Mouse (Mus musculus): ENCODE measurements around the gene Sult6b2.

The Sult6b2 gene

DNA sequence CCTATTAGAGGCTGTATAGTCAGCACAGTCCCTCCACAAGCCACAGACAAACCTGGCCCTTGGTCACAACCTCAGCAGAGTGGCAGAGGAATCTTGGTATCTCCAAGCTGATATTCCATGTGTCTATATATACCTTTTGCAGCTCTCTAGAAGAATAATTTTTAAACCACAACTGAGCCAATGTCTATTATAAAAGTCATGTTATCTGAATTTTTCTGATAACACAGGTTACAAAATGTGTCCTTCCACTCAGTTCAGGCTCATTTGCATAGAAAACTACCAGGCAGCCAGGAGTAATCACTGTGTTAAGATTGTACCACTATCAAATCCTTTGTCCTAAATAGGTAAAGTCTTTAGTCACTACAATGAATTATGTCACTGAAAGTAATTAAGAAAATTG, at the start of gene Sult6b2:
Gene Sult6b2 (minus strand): TSS at position 101 of the 400 bp plus-strand sequence.
- DNase-seq (ENCODE audit: low spot score in 2 of 2) = no peak

DNA sequence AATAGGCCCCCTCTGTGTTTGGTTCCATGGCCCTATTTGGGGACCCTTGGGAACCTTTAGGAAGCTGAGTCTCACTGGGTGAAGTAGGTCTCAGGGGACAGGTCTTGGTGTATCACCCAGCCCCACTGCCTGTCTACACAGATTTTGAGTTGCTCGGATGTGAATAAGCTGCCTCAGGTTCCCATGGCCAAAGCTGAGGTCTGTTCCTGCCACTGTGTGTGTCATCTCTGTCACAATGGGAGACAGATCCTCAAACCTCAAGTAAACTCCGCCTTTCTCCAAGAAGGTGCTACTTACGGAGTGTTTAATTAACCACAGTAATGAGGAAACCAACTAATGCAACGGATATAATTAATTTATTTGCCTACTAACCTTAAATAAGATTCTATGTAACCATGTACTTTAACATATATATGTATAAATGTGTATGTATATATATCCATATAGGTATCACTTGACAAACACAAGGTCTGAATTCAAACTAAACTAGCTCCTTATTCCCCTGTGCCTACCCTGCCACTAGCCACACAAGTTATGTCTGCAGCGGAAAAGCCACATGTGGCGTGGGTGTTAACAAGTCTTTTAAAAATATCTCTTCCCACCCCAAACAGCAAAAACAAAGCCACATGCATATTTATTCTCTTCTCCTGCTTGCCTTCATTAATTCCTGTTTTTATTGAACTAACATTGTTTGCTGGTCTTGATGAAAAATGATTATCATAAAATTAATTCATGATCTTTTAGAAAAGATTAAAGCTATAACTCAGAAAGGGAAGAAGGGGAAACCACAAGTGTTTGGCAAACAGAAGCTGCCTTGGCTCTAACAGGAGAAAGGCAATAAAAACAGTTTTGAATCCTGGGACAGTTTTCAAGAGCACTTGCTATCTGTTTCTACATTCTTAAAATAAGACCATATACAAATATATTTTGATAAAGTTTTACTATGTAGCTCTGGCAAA, 48.4 kb upstream of the Sult6b2 start:
- peak in 1 of 2 experiments; percentile 40 for DNase-seq (ENCODE audit: low spot score in 2 of 2)

DNA sequence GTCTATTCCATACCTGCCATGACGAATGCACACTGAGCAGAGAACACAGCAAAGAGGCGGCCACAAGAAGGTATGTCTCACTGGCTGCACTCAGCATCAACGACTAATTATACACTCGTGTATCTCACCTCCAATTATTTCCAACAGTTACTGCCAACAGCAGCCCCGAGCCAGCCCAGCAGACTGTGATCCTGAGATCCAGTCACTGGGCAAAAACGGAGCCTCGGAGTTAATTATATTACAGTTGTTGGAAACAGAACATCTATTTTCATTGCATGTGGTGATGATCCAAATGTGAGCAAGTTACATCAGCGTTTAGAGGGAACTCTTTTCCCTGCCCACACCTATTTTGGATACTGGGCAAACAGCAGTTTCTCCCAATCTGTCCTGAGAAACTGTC, 46.1 kb upstream of the Sult6b2 start:
- DNase-seq (ENCODE audit: low spot score in 2 of 2) = peak in 1 of 2 experiments; percentile 43

DNA sequence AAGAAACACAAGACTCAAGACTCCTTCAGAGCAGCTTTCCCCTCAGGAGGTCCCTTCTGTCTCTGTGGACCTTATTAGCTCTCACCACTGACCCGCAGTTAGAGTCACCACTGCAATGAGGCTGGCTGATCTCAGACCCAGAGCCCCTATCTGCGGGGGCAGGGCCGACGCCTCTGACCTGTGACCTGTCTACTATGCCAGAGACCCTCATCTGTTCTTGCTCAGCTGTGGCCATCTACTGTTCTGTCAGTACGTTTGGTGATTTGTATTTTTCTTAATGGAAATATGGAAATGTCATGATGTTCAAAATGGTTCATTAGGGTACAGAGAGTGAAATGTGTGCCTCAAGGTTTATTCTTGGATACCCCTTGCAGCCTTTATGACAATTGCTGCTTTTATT, 45.0 kb upstream of the Sult6b2 start:
- peak in 1 of 2 experiments; percentile 49 for DNase-seq (ENCODE audit: low spot score in 2 of 2)

DNA sequence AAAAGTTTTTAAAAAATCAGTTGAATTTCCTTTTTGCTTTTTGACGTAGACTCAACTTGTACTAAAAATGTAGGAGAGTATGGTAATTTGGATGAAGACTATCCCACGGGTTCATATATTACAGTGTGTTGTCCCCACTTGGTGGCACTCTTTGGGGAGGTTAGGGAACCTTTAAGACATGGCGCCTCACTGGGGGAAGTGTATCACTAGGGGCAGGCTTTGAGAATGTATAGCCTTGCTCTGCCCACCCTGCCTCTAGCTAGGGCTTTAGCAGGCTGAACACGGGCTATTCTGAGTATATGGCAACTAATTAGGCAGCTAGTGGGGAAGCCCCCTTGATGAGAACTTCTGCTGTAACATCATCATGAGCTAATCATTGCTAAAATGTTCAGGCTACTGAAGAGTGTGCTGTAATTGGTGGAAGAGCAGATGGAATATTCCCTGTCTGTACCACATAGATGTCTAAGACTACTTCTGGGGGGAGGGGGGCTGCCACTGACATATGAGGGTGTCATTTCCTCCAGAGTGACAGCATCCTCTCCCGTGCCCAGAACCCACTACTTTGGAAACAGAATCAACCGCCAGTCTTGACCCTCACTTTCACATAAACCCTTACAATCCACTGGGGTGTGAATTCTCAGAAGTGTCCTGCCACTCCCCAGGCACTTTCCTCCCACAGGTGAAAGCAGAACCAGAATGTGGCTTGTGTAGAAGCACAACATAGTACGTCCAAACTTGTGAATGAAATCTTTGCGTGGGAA, 43.8 kb upstream of the Sult6b2 start:
- peak in 1 of 2 experiments; percentile 53 for DNase-seq (ENCODE audit: low spot score in 2 of 2)

DNA sequence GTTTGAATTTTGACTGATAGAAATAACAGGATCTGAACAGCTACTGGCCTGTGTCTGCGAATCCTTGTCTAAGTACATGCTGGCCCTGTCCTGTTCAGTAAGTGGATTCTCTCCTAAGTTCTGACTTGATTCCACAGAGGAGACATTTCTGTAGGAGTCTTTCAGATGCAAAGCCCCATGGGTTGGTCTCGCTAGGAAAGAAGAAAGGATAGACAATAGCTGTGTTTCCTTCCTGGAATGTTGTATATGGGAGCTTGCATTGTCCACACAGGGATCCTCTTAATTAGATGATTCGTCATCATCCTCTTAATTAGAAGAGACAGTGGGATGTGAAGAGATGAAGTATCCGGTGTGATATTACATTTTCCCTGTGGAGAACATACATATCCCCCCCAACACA, 42.6 kb upstream of the Sult6b2 start:
- peak in 1 of 2 experiments; percentile 11 for DNase-seq (ENCODE audit: low spot score in 2 of 2)

DNA sequence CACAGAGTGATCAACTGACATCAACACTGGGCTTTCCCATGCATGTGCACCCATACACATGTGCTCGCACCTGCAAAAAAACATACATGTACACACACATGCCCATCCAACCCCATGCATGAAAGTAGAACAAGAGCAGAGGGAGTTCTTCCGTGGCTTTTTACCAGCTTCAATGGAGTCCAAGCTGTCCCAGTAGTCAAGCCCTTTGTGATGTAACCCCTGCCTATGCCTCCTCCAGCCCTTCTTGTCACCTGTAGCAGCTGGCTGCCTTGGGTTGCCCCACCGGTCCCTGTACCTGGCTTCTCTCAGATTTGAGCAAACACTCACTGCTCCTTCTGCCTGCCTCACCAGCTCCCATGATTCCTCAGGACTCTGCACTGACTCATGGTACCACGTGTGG, 40.8 kb upstream of the Sult6b2 start:
- DNase-seq (ENCODE audit: low spot score in 2 of 2) = peak in 1 of 2 experiments; percentile 48

DNA sequence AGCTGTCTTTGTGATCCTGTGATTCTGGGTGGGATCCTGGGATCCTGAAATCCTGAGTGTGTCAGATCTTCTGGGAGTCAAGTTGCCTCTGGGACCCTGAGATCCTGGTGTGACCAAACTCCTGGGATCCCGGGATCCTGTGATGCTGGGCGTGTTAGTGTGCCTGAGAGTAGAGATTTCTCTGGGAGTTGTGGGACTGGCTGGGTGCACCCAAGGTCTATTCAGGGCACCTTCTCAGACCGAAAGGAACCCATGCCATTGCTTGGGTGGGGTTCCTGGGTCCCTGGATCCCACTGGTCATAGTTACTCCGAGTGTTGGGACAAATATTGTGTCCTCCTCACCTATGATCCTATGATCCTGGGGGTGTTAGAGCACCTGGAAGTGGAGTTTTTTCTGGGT, 39.8 kb upstream of the Sult6b2 start:
- peak in 1 of 2 experiments; percentile 53 for DNase-seq (ENCODE audit: low spot score in 2 of 2)

DNA sequence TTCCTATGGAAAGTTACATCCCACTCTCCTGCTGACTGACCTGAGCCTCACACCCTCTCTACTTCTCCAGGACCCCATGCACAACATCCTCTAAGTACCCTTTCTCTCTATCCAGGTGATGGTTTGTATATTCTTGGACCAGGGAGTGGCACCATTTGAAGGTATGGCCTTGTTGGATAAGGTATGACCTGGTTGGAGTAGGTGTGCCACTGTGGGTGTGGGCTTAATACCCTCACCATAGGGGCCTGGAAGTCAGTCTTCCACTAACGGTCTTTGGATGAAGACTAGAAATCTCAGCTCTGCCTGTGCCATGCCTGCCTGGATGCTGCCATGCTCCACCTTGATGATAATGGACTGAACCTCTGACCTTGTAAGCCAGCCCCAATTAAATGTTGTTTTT, 34.2 kb upstream of the Sult6b2 start:
- peak in 1 of 2 experiments; percentile 46 for DNase-seq (ENCODE audit: low spot score in 2 of 2)

DNA sequence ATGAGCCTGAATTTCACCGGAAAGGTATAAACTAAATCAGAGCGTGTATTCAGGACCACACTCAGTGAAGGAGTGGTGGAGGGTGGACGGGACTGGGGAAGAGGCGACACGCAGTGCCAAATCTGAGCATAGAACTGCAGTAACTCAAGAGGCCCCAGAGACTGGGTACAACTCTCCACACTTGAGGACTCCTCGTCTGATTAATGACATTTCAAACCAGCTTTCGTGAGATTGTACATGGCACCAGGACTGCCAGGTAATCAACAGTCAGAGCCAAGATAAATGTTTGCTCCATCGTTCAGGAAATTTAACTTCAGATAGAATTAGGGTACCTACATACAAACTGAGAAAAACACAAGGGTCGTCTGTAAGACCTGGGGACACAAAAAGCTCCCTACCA, 33.0 kb upstream of the Sult6b2 start:
- peak in 1 of 2 experiments; percentile 42 for DNase-seq (ENCODE audit: low spot score in 2 of 2)

DNA sequence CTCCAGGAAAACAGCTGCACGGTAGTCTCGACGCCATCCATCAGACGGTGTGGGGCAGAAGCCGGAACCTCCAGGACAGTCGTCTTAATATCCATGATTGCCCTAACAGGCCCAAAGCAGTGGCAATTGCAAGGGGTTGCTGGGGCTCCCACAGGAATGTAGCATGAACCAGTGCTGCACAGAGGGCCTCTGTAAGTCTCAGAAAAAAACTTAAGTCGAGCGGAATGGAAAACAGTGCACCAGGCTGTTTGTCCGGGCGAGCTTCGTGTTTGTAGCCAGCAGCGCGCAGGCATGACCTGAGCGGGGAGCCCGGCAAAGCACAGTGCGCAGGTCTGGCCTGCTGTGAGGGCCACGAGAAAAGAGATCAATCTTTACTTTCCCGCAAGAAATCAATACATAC, 31.4 kb upstream of the Sult6b2 start:
- DNase-seq (ENCODE audit: low spot score in 2 of 2) = peak in 1 of 2 experiments; percentile 53

DNA sequence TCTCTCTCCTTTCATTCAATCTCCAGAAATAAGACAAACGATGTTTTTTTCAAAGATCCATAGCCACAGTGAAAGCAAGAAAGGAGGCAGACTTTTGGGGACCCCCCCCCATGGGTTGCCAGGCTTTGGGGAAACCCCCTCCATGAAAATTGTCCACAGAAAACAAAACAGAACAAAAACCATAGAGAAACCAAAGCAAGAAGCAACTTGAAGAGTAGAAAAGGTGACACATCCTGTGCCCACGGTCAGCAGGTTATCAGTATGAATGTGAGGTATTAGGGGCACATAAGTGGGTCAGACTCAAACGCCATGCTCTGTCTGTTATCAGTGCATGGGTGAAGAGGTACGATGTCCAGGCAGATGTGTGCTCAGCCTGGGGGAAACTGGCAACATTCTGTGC, 30.6 kb upstream of the Sult6b2 start:
- DNase-seq (ENCODE audit: low spot score in 2 of 2) = peak in 1 of 2 experiments; percentile 29

DNA sequence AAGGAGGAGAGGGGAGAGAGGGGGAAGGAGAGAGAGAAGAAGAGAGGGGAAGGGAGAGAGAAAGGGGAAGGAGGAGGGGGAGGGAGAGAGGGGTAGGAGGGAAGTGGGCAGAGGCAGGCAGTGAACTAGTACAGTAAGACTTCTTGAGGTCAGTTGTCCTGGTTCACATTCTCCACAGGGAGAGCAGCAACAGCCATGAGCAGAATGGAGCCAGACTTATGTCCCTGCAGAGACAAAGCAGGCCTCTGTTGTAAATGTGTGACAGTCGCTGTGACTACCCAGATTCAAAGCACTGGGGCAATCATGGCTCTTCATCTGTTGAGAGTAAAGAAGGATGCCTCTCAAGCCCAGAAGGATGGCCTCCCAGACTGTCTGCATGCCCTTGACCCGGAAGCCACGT, 27.4 kb upstream of the Sult6b2 start:
- DNase-seq (ENCODE audit: low spot score in 2 of 2) = peak in 1 of 2 experiments; percentile 52

DNA sequence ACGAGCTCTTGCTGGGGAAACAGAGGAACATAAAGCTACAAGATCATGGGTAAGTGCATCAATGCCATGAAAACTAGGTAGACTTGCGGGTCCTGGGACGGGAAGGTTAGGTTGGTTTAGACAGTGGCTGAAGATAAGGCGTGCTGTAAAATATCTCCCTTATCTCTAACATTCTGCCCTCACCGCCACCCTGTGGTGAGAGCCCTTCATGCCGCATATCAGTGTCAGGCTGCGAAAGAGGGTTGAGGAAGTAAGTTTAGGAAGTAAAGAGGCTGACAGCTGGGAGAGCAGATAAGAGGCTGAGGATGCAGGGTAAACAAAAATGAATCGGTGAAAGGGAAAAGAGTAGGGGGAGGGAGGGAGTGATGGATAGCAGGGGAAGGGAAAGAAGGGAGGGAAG, 26.9 kb upstream of the Sult6b2 start:
- peak; percentile 24 to 63 for DNase-seq (ENCODE audit: low spot score in 2 of 2)

DNA sequence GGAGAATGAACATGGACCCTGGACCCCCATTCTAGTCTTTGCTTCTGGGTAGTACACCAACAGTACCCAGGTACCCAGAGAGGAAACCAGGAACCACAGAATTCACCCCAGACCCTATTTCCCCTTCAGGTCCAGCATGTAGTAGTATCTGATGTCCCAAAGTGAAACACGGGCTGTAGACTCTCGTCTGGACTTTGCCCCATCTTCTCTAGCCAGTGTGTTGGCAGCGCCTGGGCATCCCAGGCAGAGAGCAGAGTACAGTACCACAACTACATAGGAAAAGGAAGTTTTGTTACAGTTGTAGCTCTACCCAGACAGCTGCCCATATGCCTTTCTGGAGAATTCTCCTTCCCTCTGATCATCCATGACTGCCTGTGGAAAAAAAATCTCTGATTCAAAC, 25.9 kb upstream of the Sult6b2 start:
- DNase-seq (ENCODE audit: low spot score in 2 of 2) = peak in 1 of 2 experiments; percentile 47

DNA sequence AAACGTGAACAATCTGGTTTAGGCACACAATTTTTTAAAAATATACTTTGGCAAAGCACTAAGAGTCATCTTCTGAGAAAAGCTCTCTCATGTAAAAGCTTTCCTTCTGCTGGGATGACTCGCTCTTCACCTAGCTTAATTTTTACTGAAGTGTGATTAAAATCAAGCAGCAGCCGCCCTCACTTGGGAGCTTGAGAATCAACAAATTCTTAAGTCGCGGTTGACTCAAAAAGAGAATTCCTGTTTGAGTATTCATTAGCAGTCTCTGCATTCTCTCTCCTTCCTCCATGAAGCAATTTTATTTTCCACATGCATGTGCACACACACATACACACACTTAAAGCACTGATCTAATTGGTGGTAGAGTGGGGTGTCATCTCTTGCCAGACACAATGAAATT, 21.1 kb upstream of the Sult6b2 start:
- no peak for DNase-seq (ENCODE audit: low spot score in 2 of 2)

DNA sequence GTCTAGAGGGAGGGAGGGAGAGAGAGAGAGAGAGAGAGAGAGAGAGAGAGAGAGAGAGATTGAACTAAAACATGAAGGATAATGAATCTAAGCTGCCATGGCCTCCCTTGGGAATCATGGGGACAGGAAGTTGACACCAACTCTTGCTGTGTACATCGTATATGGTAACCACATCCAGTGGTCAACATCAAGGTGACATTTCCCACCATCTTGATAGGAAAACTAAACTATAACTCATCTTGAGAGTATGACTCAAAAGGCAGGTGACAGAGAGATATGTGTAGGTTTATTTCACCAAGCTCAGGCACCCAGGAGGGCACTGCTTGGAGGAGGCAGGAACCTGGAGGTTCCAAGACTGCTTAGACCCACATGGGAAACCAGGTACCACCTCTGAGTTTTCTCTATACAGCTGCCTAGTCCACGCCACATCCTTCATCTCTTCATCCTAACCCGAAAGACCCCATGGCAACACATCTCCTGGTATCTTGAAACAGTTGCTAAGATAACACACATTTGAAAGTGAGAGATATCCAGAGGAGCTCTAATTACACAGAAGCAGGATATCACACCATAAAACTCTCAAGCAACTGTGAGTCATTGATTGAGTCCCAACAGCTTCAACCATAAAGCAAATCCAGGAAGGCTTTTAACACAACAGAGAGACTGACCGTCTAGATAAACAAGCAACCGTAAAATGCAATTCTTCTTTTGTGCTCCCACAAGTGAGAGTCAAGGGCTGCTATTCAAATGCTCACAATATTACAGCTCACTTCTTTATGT, 18.9 kb upstream of the Sult6b2 start:
- DNase-seq (ENCODE audit: low spot score in 2 of 2) = peak in 1 of 2 experiments; percentile 34

DNA sequence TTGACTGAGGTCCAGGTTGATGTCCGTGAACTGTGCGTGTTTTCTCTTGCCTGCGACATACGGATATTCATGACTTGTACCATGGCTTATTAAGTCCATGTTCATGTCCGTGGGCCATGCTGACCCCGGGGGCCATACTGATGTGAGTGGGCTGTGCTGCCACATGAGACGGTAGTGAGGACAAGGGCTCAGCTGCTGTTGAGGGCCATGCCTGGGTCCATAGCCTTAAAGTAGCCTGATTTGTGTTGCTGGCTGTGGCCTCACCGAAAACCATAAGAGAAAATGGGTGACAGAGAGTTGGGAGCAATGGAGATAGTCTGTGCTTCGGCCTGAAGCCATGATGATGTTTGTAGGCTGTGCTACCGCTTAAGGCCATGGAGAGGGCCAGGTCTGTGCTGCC, 14.0 kb upstream of the Sult6b2 start:
- DNase-seq (ENCODE audit: low spot score in 2 of 2) = peak in 1 of 2 experiments; percentile 51

DNA sequence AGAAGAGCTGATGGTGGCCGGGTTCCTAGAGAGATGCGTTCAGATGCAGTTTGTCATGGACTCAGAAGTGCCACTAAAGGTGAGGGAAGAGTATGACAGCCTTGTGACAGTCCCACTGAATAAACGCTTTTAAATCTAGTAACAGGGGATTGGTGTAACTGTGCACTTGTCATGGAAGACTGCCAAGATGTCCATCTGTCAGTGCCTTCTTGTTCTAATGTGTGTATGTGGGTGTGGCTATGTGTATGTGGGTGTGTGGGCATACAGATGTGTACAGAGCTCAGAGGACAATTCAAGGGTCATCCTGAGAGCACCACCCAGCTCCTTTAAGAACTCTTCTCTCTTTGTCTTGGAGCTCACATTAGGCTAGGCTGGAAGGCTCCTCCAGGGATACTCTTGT, 11.2 kb upstream of the Sult6b2 start:
- no peak for DNase-seq (ENCODE audit: low spot score in 2 of 2)

DNA sequence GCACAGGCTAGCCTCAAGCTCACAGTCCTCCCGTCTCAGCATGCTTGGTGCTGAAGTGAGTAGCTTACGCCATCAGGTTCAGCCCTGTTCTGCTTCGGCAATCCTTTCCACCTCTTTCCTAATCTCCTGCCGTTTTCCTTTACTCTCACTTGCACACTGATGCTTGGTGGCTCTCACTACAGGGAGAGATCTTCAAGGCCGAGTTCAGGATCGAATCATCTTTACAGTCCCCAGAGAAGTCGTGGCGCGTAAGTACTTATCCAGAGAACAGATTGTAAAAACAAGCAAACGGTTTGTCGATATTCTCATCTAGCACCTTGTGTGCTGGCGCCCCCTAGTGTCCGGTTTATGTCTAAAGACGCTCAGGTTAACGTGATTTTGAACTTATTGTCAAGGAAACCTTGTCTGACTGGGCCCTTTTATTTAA, 10.2 kb upstream of the Sult6b2 start:
- peak; percentile 68 to 90 for DNase-seq (ENCODE audit: low spot score in 2 of 2)

DNA sequence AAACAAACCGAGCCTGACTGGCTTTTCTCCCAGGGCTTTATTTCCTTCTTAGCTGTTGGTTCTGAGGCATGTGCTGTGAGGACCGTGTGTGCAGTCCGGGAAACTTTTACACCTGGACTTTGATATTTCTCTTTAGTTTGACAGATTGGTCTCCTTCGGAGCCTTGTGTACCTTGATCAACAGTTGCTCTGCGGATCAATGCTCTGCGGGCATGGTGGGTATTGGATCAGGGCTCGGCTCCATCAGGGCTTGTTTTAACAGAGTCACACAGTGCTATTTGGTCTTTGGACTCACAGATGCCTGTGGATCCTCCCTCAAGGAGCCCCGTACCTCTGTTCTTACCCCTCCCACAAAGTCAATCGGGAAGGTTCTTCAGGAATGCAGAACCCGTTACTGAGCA, 9.7 kb upstream of the Sult6b2 start:
- DNase-seq (ENCODE audit: low spot score in 2 of 2) = no peak

DNA sequence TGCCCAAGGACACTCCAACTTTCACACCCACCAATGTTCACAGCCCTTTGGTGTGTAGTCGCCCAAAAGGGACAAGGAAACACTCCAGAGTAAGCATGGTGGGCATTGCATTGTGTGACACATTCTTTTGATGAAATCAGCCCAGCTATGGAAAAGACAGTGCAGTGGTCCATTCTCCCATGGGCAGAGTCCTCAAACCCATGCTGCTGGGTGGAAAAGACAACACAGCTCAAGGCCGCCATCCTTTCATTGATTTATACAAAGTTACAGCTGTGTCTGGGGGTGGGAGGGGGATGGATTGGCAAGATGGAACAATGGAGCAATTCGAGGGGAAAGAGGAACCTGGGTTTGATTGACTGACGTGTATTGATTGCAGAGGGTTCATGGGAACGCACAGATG, 8.7 kb upstream of the Sult6b2 start:
- DNase-seq (ENCODE audit: low spot score in 2 of 2) = no peak
